Mouse (Mus musculus) MN1 (cell line): ENCODE measurements around the gene Gsc.

Experiments
- DNase-seq: peaks from one replicate; pipeline ENCODE4 v3.0.0-alpha.2; 2016; ENCODE audit warnings: low spot score

Gene Gsc

DNA sequence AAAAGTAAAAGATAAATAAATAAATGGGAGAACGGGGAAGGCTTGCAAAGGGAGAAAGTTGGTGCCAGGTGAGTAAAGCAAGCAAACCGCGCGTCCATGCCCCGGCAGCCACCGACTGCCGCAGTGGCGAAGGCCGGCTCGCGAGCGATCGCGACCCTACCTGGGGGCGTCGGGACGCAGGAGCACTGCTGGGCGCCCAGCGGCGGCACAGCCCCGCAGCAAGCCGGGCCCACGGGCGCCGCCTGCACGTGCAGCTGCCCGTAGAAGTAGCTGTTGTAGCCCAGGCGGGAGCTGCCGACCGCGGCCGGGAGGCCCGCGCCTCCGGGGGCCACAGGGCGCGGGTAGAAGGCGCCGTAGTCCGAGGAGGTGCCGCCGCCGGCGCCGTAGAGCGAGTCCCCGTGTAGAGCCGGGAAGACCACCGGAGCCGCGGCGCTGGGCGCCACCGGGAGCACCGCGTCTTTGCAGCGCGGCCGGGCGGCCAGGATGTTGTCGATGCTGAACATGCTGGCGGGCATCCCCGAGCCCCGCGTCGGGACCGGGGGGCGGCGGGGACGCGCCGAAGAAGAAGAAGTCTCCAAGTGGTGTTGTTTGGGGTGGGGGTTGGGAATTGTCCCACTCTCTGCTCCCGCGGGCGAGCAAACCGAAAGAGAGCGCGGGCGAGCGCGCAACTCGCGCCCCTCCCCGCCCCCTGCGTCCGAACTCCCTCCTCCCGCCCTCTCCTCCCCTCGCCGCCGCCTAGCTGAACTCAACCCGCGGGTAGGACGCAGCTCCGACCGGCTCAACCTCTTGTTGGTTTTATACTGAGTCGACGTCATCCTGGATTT, at the start of gene Gsc:
Gene Gsc (minus strand): TSS at position 730 of the 824 bp plus-strand sequence.
- DNase-seq: no peak

DNA sequence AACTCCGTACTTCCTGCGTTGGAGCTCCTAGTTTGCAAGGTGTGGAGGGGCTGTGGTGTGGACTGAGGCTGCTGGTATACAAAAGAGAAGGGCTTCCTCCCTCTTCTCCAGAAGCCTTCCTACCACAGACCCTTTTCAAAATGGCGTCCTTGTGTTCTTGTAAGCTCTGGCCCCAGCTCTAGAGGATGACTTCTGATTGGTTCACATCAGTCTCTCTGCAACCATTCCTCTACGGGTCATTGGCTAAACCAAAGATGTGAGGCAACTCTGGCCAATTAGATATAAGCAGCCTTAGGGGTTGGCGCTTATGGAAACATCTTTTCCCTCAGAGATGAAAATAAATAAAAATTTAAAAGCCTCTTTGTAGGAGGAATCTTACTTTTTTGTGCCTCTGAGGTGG, 46.6 kb upstream of the Gsc start:
- DNase-seq: no peak

DNA sequence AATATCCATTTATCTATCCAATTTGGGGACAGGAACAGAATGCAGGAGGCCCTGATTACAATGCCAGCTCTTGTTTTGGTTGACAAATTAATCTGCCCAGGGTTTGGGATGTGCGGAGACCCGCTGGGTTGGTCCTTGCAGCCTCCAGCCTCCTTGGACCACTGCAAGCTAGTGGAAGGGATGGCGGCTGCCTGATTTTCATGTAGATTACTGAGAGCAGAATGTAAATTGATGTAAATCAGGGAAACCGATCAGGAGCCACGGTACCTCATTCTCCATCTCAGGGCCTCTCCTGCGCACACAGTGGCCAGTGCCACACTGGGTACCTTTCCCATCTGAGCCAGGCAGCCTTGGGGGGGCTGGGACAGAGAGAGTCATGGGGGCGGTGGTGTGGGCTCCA, 34.8 kb upstream of the Gsc start:
- no peak for DNase-seq

DNA sequence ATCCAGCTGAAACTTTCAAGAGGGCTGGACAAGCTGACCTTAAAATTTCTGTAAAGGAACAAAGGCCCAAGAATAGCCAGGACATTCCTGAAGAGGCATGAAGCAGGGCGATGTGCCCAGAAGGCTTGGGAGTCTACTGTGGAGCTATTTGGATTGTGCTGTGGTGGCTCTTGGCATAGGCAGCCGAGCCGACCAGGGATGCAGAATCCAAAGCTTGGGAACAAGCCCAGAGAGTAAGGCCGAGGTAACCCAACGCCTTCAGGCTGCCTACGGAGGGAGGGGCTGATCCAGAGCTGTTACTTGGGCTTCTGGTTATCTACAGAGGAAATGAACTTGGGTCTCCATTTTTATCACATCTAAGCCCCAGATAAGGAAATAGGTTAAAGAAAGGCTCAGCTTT, 18.9 kb upstream of the Gsc start:
- no peak for DNase-seq

DNA sequence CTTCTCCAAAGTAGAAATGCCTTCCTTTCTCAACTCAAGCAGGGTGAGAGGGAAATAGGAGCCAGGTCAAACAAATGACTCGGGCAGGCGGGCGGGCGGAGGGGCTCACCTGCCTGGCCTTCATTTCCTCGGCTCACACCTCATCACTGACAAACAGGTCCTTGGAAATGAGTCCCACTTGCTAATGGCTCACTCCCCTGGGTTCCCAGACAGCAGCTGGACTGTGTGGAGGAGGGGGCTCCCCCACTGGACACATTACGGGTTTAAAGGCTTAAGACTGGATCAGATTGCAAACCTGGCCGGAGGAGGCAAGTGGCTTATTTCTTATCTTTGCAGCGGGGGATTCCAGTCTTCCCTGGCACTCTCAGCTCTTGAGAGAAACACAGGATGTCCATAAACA, 13.1 kb upstream of the Gsc start:
- no peak for DNase-seq

DNA sequence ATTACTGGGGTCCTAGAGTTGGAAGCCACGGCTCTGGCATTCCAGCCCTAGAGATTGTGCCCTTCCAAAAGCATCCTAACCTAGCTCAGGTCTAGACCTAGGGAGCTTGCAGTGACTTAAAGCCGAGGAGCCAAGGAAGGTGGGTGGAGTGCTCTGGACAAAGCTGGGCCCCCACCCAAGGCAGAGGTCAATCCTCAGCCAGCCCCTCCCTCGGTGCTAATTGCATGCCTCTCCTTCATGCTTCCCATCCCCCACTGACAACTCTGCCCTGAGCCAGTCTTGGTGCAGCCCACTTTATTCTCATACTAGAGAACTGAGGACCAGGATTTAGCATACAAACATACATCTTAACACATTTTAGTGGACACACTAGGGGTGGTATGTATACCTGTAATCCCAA, 12.0 kb upstream of the Gsc start:
- DNase-seq: no peak

DNA sequence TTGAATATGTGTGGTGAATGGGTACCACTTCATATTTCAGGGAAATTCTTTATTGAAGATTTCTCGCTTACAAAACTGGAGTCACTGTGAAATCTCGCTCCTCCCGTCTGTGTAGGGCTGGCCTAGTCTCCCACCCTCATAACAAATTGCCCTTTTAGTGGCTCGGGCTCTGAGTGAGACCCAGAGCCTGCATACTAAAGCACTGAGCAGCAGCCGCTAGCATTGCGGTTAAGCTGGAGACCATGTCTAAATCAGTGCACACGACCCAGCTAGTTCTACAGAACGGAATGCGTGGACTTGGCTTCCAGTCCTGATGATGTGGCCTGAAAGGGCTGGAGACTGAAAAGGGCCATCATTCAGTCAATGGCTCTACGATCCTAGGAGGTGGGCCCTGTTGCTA, 7.9 kb upstream of the Gsc start:
- no peak for DNase-seq

DNA sequence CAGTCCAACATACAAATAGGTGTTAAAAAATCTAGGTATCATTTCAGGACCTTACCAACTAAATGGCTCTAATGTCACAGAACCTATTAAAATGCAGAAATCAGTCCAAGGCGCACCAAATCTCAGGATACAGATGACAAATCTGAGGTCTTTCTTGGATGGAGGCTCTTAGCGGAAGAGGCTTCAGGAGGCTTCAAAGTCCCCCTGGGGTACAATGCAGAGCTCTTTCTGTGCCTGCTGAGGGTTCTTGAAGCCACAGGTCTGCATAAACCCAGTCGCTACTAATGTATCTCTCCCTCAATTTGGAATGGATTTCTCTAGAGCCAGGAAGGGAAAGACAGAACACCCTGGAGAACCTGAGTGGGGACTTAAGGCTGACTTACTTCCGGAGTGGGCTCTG, 5.1 kb upstream of the Gsc start:
- no peak for DNase-seq

DNA sequence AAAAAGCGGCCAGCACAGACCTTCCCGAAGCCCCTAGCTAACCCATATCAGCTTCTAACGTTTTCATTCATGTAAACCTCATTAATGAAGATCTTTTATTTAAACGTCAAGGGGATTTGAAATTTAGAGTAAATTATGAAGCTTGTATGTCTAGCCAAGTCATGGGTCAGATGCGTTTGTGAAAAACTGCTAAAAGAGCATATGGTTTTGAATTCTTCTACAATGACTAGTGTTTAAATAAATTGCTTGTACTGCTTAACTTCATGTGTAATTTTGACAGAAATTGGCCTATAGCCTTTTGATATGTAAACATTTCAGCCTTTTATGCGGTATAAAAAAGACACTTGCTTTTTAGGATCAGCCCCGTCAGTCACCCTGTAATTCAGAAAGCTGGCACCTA, 4.4 kb upstream of the Gsc start:
- DNase-seq: no peak

DNA sequence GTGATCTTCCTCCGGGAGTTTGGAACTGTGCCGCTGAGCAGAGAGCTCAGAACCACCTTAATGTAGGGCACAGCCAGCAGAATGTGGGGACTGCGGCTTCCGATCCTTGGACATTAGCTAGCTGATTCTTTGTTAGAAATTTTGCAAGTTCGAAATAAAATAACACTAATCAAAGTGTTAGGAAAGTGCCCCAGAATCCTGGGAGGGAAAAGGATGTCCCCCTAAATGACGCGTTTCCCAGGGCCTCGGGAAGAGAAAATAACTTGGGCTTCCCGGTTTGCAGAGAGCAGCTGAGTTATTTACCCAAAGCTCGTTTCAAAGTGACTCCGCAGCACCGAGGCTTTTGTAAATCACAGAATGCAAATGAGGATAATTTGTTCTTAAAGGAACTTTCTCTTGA, 3.9 kb upstream of the Gsc start:
- DNase-seq: no peak

DNA sequence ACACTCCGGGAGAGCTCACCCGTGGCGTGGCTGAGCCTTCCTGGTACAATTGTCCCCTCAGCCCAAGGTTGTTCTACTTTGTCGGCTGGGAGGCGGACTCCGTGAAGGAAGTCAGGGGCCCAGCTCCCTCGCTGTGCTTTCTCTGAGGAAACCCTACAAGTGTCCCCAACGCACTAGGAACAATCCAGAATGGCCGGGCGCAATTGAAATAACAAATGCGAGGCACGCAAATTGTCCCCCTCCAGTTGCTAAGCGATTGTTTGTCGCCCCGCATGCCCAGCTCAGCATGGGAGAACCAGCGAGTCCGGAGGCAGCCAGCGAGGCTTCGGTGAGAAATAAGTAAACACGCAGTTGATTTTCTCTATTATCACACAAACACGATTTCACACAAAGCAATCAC, 2.8 kb upstream of the Gsc start:
- no peak for DNase-seq

DNA sequence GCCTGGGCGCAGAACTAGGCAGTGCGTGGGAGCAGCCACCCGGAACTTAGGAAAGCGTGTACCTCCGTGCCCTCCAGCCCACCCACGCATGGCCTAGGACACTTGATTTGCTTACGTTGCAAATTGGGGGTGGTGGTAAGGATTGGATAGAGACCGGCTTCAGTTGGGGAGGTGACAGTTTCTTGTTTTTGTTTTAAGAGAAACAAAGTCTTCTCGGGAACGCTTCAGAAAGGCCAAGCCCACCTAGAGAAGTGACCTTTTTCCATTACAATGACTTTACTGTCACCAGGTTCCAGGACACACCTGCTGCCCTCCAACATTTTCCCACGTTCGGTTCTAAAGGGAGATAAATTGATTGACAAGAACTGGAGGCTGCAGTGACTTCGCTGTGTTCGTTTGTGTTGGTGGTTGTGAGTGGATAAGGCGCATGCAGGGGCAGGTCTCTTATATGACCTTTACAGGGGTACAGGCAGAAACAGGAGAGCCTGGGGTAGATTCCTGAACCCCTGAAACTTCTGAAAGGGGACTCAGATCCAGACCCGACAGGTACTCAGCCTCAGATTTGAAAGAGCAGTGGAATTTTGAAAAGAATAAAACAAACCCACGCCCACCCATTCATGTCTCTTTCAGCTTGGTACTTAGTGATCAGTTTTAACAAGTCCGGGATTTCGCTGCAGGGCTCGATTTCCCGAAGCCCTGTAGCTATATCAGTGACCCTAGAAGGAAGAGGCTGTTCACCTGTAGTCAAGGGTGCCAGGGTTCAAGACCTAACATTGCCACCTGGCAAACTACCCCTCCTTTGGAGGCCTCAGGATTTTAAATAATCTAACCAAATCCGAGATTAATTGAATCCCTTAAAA, 2.0 kb upstream of the Gsc start:
- no peak for DNase-seq

DNA sequence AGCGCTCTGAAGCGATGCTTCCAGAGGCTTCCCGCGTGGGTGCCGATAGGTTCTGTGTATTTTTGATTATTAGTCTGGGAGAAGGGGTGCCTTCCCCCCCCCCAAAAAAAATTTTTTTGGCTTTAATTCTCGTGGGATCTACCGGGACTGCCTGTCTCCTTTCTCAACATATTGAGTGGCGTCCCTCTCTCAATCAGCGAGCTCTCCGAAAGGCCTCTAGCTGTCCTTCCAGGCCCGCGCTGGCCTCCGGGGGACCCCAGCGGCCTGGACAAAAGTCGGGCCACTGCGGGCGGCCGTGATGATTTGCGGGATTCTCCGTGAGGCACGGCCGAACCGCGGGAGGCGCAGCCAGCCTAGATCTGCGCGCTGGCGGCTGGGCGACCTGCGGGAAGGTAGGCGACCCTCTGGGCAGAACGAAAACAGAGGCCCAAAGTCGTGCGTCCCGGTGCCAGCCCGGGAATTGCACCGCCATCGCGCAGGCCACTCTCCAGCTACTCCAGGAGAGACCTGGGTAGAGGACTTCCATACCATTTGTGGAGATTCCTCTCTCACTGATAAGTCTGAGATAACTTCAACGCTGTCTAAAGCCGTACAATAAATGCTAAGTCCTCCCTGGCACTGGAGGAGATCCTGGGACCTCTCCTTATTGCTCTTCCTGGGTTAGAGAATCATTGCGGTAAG, 1.2 kb upstream of the Gsc start:
- DNase-seq: no peak

DNA sequence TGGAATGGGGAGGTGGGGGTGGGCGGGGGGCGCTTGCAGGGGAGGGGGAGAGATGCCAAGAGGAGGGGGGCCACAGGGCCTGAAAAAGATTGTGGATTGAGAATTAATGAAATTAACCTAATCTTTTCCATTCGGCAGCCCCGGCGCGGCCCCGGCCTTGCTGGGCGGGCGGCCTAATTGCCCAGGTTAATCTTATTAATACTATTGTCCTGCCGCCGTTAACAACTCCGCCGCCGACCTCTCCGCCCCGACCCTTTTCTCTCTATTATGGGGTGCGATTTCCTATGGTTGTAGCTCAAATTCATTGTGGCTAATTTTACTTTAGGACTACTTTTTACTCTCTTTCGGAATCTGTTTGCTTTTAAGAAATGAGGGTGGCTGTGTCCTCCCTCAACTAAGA, 362 bp upstream of the Gsc start:
- no peak for DNase-seq

DNA sequence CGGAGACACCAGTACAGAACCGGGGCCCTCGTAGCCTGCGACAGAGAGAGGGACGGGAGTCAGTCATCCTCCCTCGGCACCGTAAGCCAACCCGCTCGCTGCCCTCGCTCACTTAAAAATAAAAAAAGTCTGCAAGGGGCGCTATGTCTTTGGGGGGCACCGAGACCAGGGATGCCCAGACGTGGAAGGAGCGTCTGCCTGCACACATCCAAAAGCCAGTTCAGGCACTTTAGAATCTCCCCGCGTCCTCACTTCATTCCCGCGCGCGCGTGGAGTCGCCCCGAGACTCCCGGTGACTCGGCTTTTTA, 958 bp downstream of the Gsc start:
- DNase-seq: no peak

DNA sequence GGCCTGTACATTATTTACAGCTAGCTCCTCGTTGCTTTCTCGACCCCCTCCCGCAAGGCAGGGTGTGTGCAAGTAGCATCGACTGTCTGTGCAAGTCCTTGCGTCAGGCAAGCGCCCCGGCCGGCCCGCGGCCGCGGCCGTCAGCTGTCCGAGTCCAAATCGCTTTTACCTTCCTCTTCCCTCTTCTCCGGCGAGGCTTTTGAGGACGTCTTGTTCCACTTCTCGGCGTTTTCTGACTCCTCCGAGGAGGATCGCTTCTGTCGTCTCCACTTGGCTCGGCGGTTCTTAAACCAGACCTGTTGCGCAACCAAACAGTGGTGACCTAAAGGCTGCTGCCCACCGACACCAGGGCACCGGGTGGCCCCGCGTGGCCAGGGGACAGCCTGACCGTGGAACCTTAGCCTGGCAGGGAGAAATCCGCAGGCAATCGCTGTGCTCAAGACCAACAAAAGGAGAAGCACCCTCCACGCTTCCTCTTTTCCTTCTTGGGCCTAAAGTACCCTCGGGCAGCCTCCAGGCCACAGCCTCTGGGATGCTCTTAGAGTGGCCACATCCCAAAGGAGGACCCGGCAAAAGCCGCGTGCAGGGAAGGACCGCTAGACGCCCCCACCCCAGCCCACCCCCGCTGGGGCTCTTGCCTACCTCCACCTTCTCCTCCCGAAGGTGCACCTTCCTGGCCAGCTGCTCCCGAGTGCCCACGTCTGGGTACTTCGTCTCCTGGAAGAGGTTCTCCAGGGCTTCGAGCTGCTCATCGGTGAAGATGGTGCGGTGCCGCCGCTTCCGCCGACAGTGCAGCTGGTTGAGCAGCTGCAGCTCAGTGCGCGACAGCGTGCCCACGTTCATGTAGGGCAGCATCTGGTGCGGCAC, 1.5 kb downstream of the Gsc start:
- no peak for DNase-seq

DNA sequence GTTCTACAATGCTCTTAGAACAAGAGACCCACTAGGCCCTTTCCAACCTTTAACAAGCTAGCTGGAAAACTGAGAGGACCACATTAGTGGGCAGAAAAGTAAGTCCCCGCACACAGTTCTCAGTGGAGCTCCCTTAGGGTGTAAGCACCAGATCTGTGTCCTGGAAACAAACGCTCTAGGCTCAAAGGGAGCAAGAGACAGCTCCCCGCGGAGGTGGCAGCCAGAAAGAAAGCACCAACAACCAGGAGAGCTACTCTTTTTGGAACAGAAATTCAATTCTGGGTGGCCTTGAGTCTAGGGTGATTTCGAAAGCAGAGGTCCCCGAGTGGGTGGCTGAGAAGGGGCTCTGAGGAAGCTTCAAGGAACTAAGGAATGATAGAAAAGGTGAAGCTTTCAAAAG, 2.5 kb downstream of the Gsc start:
- no peak for DNase-seq

DNA sequence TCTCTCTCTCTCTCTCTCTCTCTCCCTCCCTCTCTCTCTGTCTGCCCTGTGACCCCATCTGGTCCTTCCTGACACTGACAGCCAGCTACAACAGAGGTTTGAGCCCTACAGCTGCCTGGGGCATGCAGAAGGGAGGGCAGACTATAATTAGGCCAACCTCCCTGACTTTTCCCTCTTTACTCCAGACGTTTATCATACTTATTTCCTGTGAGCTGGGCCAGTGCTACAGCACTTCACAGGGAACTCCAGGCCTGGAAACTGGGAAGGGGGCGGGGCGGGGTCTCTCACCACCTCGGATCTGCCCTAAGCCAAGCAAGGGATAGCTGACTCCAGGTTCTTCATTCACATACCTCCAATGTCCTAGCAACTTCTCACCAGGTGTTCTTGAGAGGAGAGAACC, 4.3 kb downstream of the Gsc start:
- DNase-seq: no peak

DNA sequence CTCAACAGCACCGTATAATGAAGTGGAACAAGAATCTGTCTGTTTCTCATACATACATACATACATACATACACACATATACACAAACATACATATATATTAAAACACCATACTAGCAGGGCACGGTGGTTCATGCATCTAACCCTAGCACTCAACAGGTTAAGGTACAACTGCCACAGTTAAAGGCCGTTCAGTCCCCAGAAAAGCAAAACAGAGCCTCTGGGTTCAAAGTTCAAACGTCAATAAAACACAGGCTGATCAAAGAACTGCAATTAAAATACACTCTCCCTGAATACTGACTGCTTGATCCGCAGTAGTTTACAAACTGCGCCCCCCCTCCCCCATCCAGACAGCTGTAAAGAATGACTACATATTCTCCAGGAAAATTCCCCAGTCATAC, 5.8 kb downstream of the Gsc start:
- no peak for DNase-seq

DNA sequence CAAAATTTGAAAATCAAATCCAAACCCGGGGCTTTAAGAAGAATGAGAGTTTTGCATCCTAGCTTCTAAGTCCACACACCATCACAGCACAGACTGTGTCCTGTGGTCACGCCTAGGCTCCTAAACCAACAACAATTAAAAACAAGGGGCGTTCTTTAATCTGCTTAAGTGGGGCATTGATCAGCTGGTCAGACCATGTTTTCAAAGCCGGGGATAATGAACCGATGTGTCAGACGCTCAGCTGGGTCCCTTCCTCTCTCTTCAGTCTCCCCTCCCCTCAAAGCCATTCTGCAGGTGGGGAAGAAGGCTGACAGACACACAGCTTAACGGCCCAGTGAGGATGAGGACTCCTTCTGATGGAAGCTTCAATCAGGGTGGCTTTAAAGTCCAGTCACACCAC, 6.2 kb downstream of the Gsc start:
- DNase-seq: no peak

DNA sequence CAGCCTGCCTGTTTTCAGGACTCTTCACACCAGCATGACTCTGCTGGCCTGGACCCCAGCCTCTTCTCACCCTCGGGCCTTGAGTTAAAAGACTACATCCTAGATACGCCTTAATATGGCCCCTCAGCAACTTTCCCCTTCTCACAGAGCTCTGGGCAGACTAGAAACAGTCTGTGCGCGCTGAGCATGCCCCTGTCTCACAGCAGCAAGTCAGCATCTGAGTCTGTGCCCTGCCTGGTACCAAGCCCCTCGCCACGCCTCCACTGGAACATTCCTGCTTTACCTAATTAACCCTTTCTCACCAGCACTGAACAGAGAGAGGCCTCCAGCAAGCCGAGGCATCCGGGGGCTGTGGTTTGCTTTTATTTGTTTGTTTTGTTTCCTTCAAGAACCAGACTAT, 11.8 kb downstream of the Gsc start:
- DNase-seq: no peak

DNA sequence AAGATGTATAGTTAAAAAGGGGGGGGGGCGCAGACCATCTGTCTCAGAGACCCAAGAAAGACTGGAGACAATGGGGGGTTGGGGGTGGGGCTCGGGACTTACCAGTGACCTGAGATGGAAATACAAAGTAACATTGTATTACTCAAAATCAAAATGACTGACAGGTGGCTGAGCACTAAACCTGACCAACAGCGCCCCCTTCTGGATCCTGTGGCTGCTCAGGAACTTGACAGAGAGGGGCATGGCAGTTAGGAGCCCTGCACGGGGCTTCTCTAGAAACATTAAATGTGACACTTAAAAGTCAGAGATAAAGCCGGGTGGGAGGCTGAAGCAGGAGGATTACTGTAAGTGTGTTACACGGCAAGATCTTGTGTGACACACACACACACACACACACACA, 13.8 kb downstream of the Gsc start:
- no peak for DNase-seq
